Mouse (Mus musculus) B cell, adult 2 months (primary cell): Measurements from ENCODE around the gene Nhs.

Experiments used
- DNase-seq, 2 experiments: peaks; one replicate each; pipeline ENCODE4 v3.0.0; 2022

Nhs gene

GRCm38 (mm10) chrX:162159637-162160611, at the start of gene Nhs:
TSS of gene Nhs (minus strand) at chrX:162159730.
- DNase-seq, result peak in 1 of 2 experiments; percentile 7

- DNase-seq, result no peak
Measured at GRCm38 (mm10) chrX:162206350-162206884, 46.9 kb upstream of the Nhs start.

GRCm38 (mm10) chrX:162158743-162159636, 540 bp downstream of the Nhs start:
- no peak for DNase-seq

GRCm38 (mm10) chrX:162158142-162158541, 1.4 kb downstream of the Nhs start:
- DNase-seq, result no peak

GRCm38 (mm10) chrX:162137807-162138206, 21.7 kb downstream of the Nhs start:
- DNase-seq, result no peak

- no peak for DNase-seq
Measured at GRCm38 (mm10) chrX:162113257-162113656, 46.3 kb downstream of the Nhs start.

GRCm38 (mm10) chrX:162102802-162103434, 56.6 kb downstream of the Nhs start:
- DNase-seq, result no peak

GRCm38 (mm10) chrX:162098364-162098763, 61.2 kb downstream of the Nhs start:
- no peak for DNase-seq

- no peak for DNase-seq
Measured at GRCm38 (mm10) chrX:162087291-162087690, 72.2 kb downstream of the Nhs start.

GRCm38 (mm10) chrX:162085897-162086200, 73.7 kb downstream of the Nhs start:
- no peak for DNase-seq

- DNase-seq, result no peak
Measured at GRCm38 (mm10) chrX:162085062-162085896, 74.3 kb downstream of the Nhs start.

GRCm38 (mm10) chrX:162063164-162063563, 96.4 kb downstream of the Nhs start:
- DNase-seq, result no peak

GRCm38 (mm10) chrX:162055635-162056034, 103.9 kb downstream of the Nhs start:
- no peak for DNase-seq

- no peak for DNase-seq
Measured at GRCm38 (mm10) chrX:162053566-162053965, 106.0 kb downstream of the Nhs start.

GRCm38 (mm10) chrX:162052534-162052933, 107.0 kb downstream of the Nhs start:
- DNase-seq, result no peak

GRCm38 (mm10) chrX:162049616-162050015, 109.9 kb downstream of the Nhs start:
- DNase-seq, result no peak

GRCm38 (mm10) chrX:162045527-162045926, 114.0 kb downstream of the Nhs start:
- no peak for DNase-seq

GRCm38 (mm10) chrX:162044109-162044508, 115.4 kb downstream of the Nhs start:
- DNase-seq, result no peak

GRCm38 (mm10) chrX:162025210-162025953, 134.1 kb downstream of the Nhs start:
- peak; percentile 2 to 22 for DNase-seq

GRCm38 (mm10) chrX:162021724-162022123, 137.8 kb downstream of the Nhs start:
- DNase-seq, result no peak

- no peak for DNase-seq
Measured at GRCm38 (mm10) chrX:162020039-162020566, 139.4 kb downstream of the Nhs start.
